Mouse (Mus musculus): ENCODE results near the gene 1700014D04Rik.
"Not testable (repeated sequence)": the region's sequence is repeated elsewhere in the genome, so short reads cannot be mapped to it uniquely, and the experiment has no call there.

Gene 1700014D04Rik

DNA sequence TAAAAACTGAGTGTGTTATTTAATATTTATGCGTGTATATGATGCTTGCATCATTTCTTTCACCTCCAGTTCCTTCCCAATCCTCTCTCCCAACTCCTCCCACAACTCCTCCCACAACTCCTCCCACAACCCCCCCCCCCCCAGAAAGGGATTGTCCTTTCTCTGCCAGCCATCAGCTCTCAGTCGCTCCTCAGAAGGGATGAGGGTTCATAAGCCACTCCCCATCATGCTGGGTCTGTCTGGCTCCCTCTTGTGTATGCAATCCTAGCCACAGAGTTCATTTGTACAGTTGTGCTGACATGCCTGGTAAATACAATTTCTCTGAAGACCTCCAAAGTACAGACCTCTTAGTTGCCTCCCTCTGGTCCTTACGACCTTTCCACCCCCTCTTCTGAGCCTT lies 11.4 kb downstream of the 1700014D04Rik start:
- in situ Hi-C loops (cut with MboI): no loop called here

DNA sequence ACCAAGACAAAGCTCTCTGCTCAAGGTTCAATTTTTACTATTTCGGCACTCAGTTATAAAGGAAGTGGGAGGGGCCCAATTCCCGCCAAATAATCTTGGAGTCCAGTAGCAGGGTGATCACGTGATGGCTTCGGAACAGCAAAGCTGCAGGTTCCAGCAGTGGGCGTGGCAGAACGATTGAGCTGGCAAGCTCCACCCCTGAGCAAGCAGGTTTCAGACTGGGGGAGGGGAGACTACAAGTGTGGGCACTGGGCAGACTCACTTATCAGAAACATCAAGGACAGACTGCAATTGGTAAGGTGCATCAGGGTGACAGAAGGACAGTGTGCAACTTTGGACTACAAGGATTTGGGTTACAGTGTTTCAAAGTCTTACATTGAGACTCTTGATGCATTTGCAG lies 12.2 kb downstream of the 1700014D04Rik start:
- in situ Hi-C loops (cut with MboI): not testable (repeated sequence)

DNA sequence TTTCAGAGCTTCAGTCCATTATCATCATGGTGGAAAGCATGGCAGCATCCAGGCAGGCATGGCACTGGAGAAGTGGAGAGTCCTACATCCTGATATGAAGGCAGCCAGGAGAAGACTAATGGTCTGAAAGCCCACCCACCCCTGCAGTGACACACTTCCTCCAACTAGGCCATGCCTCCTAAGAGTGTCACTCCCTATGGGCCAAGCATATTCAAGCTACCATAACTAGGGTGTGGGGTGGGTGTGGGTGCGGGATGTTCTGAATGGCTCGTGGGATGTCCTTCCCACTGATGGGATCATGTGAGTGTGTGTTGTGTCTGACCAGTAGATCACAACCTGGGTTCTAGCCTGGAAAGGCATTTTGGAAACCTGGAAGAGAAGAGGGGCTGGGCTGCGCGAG lies 12.6 kb downstream of the 1700014D04Rik start:
- in situ Hi-C loops (cut with MboI): no loop called here

DNA sequence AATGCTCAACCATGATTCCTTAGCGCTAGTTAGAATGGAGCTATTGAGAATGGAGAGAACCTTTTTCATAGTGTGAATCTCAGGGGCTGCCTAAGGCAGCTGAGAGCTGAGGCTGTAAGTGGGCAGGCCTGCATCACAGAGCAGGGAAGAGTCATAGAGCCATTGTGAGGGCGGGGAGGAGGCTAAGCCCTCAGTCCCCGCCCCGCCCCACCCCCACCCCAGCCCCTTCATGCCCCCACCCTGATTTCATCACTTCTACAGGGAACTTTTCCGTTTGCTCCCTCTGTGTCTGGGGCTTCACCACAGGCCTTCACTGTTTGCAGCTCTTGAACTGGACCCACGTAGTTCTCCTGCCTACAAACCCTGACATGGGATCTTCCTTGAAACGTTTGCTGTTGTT lies 14.9 kb downstream of the 1700014D04Rik start, which contains the start of gene Spata31d1d:
Spata31d1d (minus strand) TSS at position 101 of the 400 bp plus-strand sequence.
- in situ Hi-C loops (cut with MboI): no loop called here

DNA sequence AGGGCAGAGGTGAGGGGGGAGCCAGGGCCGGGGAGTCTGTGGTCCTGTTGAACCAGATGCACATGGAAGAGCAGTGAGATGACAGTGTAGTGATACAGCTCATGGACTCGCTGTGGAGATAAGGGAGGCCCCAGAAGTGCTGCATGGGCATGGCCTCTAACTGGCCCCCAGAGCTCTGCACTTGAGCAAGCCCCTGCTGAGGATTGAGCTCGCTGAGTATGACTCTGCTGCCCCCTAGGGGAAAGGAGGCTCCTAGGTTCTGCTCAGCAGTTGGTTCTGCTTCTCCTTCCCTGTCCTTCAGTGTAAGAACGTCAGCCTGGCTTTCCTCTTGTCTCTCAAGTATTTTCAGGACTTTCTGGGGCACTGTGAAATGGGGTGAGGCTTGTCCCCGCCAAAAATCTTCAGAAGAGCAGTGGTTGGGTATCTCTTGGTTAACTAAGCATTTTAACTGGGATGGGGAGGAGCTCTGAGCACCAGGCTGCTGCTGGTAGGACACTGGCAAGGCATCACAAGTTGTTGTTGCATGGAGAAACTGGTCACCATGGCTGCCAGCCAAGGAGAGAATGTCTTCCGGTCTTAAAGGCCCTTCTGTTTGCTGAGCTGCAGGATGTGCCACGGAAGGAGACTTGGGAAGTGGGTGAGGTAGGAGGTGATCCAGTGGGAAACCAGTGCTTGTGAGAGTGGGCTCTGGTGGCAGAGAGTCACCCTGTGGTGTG lies 18.0 kb downstream of the 1700014D04Rik start:
- in situ Hi-C loops (cut with MboI): loop anchor here (10.0 kb wide), 1 partner anchor 194 kb away; no protein-coding TSS in a partner anchor

DNA sequence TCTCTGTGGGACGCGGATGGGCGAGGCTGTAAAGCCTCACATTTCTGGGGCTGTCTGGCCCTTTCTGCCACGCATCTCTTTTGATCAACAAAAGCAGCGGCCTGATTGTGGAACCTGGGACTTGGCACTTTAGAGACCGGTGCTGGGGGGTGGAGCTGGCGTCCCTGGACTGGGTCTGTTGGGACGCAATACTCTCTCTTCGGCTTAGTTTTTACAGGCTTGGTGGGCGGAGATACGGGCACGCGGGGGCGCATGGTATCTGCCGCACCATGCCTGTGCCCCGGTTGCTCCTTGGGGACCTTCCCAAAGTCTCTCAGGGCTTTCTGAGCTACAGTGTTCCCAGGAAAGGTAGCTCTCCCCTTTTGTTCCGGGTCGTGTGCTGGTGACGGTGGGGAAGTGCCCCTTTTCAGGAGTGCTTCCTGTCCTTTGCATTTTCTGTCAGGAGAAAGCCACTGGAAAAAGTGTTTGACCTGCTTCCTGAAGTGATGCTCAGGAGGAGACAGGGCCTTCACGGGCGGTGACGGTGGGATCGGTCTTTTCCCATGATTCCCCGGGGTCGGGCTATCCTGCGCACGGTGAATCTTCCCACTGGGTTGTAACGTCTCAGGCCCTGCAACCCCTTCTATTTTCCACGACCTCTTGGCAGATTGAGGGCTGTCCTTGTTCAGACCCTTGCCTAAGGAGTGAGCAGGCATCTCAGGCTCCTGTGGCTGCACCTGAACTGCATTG lies 20.2 kb downstream of the 1700014D04Rik start:
- in situ Hi-C loops (cut with MboI): loop anchor here (10.0 kb wide), 1 partner anchor 192 kb away; no protein-coding TSS in a partner anchor

DNA sequence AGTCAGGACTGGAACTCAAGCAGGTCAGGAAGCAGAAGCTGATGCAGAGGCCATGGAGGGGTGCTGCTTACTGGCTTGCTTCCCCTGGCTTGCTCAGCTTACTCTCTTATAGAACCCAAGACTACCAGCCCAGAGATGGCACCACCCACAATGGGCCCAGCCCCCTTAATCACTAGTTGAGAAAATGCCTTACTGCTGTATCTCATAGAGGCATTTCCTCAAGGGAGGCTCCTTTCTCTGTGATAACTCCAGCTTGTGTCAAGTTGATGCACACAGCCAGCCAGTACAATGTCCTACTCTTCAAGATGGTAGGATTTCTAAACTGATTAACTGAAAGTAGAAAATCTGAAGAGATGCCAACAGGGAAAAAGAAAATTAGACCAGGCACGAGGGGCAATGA lies 24.5 kb downstream of the 1700014D04Rik start:
- in situ Hi-C loops (cut with MboI): loop anchor here (10.0 kb wide), 1 partner anchor 187 kb away; no protein-coding TSS in a partner anchor

DNA sequence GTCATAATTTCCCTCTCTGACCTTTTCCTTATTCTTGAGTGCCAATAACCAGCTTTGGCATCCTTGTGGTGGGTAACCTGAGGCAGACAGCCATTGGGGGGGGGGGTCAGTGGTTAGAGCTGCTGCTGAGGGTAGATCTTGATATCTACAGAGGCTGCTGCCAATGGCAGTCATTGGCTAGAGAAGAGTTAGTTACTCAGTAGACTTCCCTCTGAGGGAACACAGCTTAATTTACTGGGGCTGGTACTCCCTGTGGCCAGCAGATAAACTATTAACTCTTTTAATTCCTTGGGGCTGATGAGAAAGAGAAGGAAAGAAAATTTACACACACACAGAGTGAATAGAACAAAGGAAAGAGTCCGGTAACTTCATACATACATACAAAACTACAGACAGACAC lies 27.1 kb downstream of the 1700014D04Rik start:
- in situ Hi-C loops (cut with MboI): no loop called here

DNA sequence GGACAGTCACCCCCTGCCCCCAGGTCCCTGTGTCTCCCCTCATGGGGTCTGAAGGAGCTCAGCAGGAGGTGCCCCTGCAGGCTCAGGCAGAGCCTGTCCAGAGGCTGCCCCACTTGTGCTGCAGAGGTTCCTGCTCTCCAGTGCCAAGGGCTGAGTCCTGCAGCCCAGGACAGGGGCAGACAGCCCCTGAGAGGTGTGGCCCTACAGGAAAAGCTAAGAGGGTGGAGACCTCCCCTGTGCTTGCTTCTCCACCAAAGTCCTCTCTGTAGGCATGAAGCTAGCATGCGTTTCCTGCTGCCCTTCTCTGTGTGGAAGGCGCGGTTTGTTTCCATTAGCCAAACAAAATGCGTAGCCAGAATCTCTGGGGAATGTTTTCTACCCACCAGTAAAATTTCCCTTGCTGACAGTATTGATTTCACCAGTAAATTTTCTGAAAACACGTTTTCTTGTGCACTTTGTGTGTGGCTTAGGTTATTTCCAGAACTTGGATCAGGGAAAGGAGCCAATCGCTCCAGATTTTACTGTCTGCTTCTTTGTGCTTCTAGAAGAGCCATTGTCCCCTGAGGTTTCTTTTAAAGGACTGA lies 27.6 kb downstream of the 1700014D04Rik start:
- in situ Hi-C loops (cut with MboI): not testable (repeated sequence)

DNA sequence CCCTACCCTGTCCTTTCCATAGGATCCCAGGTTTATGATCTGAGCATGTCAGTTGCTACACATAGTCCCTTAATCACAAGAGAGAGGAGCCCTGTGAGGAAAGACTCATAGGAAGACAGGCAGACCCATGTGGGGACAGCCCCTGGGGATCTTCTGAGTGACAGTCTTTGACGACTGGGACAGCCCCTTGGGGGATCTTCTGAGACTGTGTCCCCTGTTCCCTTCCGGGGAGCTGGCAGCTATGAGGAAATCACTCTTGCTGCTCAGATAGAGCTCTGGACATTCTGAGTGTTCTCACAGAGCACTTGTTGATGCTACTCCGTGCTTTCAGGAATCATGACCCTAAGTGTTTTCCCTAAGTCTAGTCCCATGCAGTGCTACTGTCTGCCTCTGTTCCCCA lies 32.8 kb downstream of the 1700014D04Rik start:
- in situ Hi-C loops (cut with MboI): no loop called here

DNA sequence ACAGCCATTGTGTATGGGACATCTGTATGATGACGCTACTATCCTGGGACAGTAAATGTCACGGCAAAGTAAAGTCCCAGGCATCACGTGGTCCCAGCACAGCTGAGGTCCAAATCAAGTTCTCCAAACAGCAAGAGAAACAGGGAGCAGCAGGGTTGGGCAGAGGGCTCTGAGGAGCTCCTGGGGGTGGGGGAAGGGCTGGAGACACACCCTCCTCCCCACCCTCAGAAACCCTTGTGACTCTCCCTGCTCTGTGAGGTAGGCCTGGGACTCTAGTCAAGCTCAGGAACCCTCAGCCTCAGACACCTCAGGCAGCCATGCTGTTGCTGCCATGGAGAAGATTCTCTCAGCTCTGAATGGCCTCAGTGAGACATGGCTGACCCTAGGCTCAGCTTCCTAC lies 34.6 kb downstream of the 1700014D04Rik start, which contains the start of gene Spata31d1b:
Spata31d1b (plus strand) TSS at position 301 of the 400 bp plus-strand sequence.
- in situ Hi-C loops (cut with MboI): not testable (repeated sequence)

DNA sequence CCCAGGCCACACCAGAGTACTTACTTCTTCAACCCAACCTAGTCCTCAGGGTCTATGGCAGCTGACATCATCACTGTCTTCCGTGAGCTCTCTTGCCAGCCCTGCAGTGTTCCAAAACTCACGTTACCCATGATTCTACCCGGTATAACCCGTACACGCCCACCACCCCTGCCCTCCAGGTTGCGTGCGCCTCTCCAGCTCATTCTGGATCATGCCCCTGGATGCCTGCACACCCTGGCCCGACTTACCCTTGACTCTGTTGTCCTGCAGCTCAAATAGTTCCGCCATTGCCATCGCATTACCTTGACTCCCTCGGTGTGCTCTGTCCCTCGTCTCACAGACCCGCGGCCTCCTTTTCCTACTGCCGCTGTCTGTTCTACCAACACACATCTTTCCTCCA lies 36.3 kb downstream of the 1700014D04Rik start, which contains the start of gene Spata31d1a:
Spata31d1a (minus strand) TSS at position 101 of the 400 bp plus-strand sequence.
- in situ Hi-C loops (cut with MboI): no loop called here

DNA sequence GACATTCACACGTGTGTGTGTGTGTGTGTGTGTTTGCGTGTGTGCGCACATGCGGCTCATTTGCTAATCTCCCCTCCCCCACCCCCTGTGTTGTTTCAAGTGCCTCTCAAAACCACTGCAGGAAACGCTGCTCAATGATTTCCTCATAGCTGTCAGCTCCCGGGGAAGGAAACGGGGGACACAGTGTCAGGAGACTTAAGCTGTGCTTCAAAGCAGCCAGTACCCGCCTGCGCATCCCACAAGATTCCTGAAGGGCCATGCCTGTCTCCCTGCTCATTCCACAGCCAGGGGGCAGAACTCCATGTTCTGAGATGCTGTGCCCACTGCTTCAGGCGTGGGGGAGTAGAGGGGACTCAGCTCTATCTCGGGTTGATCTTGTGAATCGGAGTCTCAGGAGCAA lies 42.0 kb downstream of the 1700014D04Rik start:
- in situ Hi-C loops (cut with MboI): no loop called here

DNA sequence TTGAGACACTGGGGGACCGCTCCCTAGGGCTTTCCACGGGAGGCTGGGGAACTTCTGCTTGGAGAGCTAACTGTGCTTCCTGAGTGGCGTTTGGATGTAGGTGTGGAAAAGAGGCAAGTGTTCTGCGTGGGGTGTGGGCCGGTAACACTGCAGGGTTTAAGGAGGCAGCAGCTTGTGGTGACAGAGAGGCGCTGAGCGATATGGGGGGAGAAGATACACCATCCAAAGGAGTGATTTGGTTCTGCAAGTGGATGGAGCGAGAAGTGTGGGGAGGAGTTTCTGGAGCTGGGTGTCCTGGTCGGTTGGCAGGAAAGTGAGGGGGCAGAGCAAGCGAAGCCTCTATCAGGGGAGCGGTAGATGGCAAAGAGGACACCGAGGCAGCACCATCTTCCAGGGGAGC lies 43.0 kb downstream of the 1700014D04Rik start:
- in situ Hi-C loops (cut with MboI): no loop called here

DNA sequence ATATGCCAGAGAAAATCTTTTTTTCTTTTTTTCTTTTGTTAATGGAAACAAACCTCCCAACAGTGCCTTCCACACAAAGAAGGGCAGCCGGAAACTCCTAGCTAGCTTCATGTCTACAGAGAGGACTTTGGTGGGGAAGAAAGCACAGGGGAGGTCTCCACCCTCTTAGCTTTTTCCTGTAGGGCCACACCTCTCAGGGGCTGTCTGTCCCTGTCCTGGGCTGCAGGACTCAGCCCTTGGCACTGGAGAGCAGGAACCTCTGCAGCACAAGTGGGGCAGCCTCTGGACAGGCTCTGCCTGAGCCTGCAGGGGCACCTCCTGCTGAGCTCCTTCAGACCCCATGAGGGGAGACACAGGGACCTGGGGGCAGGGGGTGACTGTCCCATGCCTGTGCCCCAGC lies 46.4 kb downstream of the 1700014D04Rik start:
- in situ Hi-C loops (cut with MboI): not testable (repeated sequence)

DNA sequence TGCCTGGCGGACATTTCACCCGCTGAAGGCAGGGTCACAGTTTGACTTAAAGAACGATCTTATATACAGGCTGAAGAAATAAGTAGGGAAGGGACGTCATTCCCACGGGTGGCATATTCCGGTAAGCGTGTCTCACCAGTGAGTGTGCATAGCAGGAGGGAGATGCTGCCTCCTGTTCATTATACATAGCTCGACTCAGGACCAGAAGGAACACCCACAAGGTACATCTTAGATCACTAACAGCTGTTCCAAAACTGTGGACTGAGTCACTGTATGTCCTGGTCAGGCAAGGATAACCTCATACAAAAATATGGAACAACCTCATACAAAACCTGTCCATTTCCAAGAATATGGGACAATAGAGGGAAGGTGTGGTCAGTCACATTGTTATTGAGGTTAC lies 47.4 kb downstream of the 1700014D04Rik start:
- in situ Hi-C loops (cut with MboI): no loop called here

DNA sequence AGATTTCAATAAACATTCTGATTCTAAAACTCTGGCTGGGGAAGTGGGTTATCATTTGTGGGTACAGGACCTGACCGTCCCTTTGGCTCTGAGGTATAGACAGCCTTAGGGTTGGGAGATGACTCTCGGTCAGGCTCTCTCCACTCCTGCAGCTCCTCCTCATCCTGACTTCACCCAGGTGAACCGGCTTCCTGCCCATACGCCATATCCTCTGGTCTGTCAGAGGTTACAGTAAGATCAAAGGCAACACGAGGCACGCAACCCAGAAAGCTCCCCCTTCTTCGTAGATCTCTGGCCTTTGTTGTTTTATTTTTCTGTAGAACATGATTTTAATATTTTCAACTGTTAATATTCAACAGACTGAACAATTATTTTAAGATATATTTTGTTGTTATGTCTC lies 50.8 kb downstream of the 1700014D04Rik start:
- in situ Hi-C loops (cut with MboI): no loop called here

DNA sequence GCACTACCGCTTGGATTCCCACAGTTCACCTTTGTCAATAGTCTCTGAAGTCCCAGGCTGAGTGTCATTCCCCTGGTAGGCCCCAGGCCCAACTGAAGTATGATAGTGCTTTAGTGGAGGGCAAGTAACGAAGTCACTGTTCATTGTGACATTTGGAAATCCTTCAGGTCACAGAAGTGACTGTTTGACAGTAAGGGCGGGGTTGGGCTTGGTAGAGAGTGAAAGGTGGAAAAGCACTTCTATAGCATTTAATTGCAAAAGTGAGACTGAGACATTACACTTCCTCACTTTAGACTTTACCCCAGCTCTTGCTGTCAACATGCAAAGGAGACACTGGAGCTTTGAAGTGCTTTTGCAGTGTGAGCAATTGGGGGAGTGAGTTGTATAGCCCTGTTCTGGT lies 52.5 kb downstream of the 1700014D04Rik start, which contains the start of gene 4921517D22Rik:
4921517D22Rik (minus strand) TSS at position 101 of the 400 bp plus-strand sequence.
- in situ Hi-C loops (cut with MboI): no loop called here

DNA sequence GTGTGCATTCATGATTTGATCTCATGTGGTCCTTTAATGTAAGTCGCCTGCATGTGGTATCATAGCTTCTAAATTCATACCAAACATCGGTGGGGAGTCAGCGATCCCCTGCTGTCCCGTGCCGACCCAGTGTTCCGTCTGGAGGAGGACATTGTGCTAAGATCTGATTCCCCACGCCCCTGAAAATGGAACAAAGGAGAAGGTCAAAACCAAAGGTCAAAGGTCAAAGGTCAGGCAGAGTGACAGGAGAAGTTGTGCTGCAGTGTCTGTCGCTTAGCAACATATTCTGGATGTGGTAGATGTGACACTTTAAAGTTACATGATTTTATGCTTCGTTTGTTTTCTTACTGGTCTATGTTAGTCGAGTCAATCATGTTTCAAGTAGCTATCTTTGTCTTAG lies 55.1 kb downstream of the 1700014D04Rik start:
- in situ Hi-C loops (cut with MboI): no loop called here

All from mature B cell (primary cell).